Mouse (Mus musculus) testis, adult 2 months (tissue): ENCODE results near the gene Supt6.

Experiments used
- CTCF ChIP-seq: fragments of 200-500 bp; IDR thresholded peaks from 2 replicates; pipeline ENCODE4 v1.5.1; 2012; ENCODE audit warnings: low read depth, mild to moderate bottlenecking, inconsistent platforms, low read length, moderate library complexity; ENCODE audit not compliant: control insufficient read depth, insufficient read depth, insufficient replicate concordance
- POLR2A ChIP-seq: fragments of 200-500 bp; IDR thresholded peaks from 2 replicates; pipeline ENCODE4 v1.6.1; 2012; ENCODE audit warnings: low read depth, mild to moderate bottlenecking, inconsistent platforms, low read length, moderate library complexity; ENCODE audit not compliant: control insufficient read depth

- TF ChIP-seq CTCF: no peak
- TF ChIP-seq POLR2A: no peak
Observed at GRCm38 (mm10) chr11:78278853-78279252, 33.1 kb upstream of the Supt6 start.
